ENCODE assay signal across 10 mouse cellular contexts in genomic region chr17:27793144-27793543, GRCm38 (mm10). TPM values are rescaled to one million over a fixed set of nuclear protein-coding genes. Genes with fewer than 3 reads are reported as not detected.
A peak's percentile ranks its signal among the peaks of the same experiment; 100 is the strongest.
DNase-seq lines count a peak whose midpoint lies in the region; TF ChIP-seq lines count a peak whose summit lies in the region.
"Had no signal": no experiment of that assay in that cellular context is flagged by ENCODE, and none has a peak within 500 bp of the region (broad histone marks: within the 10 kb centered on the region; RNA-seq: fewer than 3 reads in every experiment).

No protein-coding gene starts in this region.

- H3K27me3 ChIP-seq in liver, adult 2 months (ENCODE audit: control insufficient read depth, insufficient read depth, low read length), result no peaks in the 10 kb centered on the region
- no peaks in the 10 kb centered on the region for H3K27me3 ChIP-seq in small intestine, adult 2 months (ENCODE audit: control insufficient read depth, insufficient read depth, low read length)
- H3K27me3 ChIP-seq: embryonic facial prominence, embryonic 12.5 days had no signal

- intact Hi-C loops in left cerebral cortex, postnatal 4 days (cut with DNase I), result no loop called here

- no peak for TF ChIP-seq POLR2A in liver, adult 2 months (IDR thresholded peaks at IDR 0.05; ENCODE audit: extremely low read depth, insufficient read depth, low read length)
- TF ChIP-seq POLR2A in small intestine, adult 2 months (IDR thresholded peaks at IDR 0.05; ENCODE audit: low read depth, low read length), result no peak

- peak overlapping the region; percentile 71 for H3K9ac ChIP-seq in liver, adult 2 months (ENCODE audit: low read depth, low read length)
- H3K9ac ChIP-seq: embryonic facial prominence, embryonic 12.5 days had no signal

- peak overlapping the region; percentile 97 for H3K27ac ChIP-seq in liver, adult 2 months (replicated peaks; ENCODE audit: insufficient read depth, low read depth, low read length)
- H3K27ac ChIP-seq in small intestine, adult 2 months (ENCODE audit: insufficient read depth, low read depth, low read length), result peak overlapping the region; percentile 79
- H3K27ac ChIP-seq: embryonic facial prominence, embryonic 12.5 days had no signal

- peaks cover 65% of the 10 kb centered on the region for H3K4me1 ChIP-seq in liver, adult 2 months (ENCODE audit: control insufficient read depth, insufficient read depth, low read length)
- peaks cover 43% of the 10 kb centered on the region for H3K4me1 ChIP-seq in small intestine, adult 2 months (ENCODE audit: control insufficient read depth, insufficient read depth, insufficient read length, low read length)

- peak; percentile 63 to 75 for DNase-seq in adrenal gland, adult (ENCODE audit: inconsistent age in 2 of 2, low spot score in 1 of 2)
- no peak for DNase-seq in adrenal gland, adult 8-10 months
- peak; percentile 90 for DNase-seq in liver, adult 2 months (ENCODE audit: extremely low read depth, low read depth, low spot score)
- DNase-seq in liver, result no peak
- DNase-seq in kidney, postnatal 36 days, result peak; percentile 83 to 85
- no peak for DNase-seq in layer of hippocampus, adult 18-20 months (ENCODE audit: low spot score in 2 of 2)
- DNase-seq in left cerebral cortex, postnatal 4 days, result no peak
- DNase-seq: cerebellum, adult 9-10 months had no signal

- peaks cover 55% of the 10 kb centered on the region for H3K79me2 ChIP-seq in liver, adult 2 months (ENCODE audit: control insufficient read depth, insufficient read depth, low read length)

- WGBS in liver, adult 2 months, result 25% methylated on average over 6 of the region's 6 CpGs
- 55% methylated on average over 6 of the region's 6 CpGs for WGBS in small intestine, adult 2 months

- TF ChIP-seq CTCF in liver, adult 2 months (IDR thresholded peaks at IDR 0.05; ENCODE audit: low read depth, low read length), result no peak
- no peak for TF ChIP-seq CTCF in small intestine, adult 2 months (IDR thresholded peaks at IDR 0.05; ENCODE audit: extremely low read depth, insufficient read length, insufficient replicate concordance, low read depth, low read length)

- no peaks in the 10 kb centered on the region for H3K36me3 ChIP-seq in liver, adult 2 months (ENCODE audit: control insufficient read depth, insufficient read depth, low read length)
- 0 out of 2 replicates have a peak, but pooled peaks cover 1% of the 10 kb centered on the region for H3K36me3 ChIP-seq in small intestine, adult 2 months (ENCODE audit: control insufficient read depth, insufficient read depth, low read length)

- H3K4me3 ChIP-seq in liver, adult 2 months (ENCODE audit: insufficient read depth, low read depth, low read length), result no peak overlapping the region
- no peak overlapping the region for H3K4me3 ChIP-seq in small intestine, adult 2 months (ENCODE audit: low read depth, low read length)
- H3K4me3 ChIP-seq: embryonic facial prominence, embryonic 12.5 days had no signal

RNA-seq across cellular contexts. Expression of gene D17Wsu92e, which starts 27.3 kb away (rescaled TPM):
- total RNA-seq in adrenal gland, adult 8-10 months (2022), result 100 to 1,000 TPM; 149 to 177 (median 165) TPM
- 93.0 and 117 TPM in 2 replicates for total RNA-seq in liver, adult 2 months (2014; rRNA removed)
- 159 and 178 TPM in 2 replicates for polyA plus RNA-seq in liver, adult 2 months (2012; rRNA removed)
- 45.6 and 89.6 TPM in 2 replicates for polyA plus RNA-seq in small intestine, adult 2 months (2012; rRNA removed)
- 100 to 1,000 TPM; 199 TPM for total RNA-seq in layer of hippocampus, adult 18-20 months (2021)
- 10 to 100 TPM; 90.2 to 90.3 TPM for total RNA-seq in left cerebral cortex, postnatal 4 days (2021)

RNA-seq across cellular contexts. Expression of gene Snrpc, which starts 44.8 kb away (rescaled TPM):
- 10 to 100 TPM; 58.4 to 66.3 (median 59.3) TPM for total RNA-seq in adrenal gland, adult 8-10 months (2022)
- 24.4 and 27.1 TPM in 2 replicates for total RNA-seq in liver, adult 2 months (2014; rRNA removed)
- polyA plus RNA-seq in liver, adult 2 months (2012; rRNA removed), result 42.2 and 49.6 TPM in 2 replicates
- polyA plus RNA-seq in small intestine, adult 2 months (2012; rRNA removed), result 60.8 and 108 TPM in 2 replicates
- total RNA-seq in layer of hippocampus, adult 18-20 months (2021), result 10 to 100 TPM; 44.8 to 51.7 TPM
- 100 to 1,000 TPM in 1 of 2 experiments, 10 to 100 TPM in 1; 97.7 to 108 TPM for total RNA-seq in left cerebral cortex, postnatal 4 days (2021)

Comparison
In these comparisons a context has a peak if more than half of its experiments do, and no peak if none do; other contexts are left out.
1. DNase-seq: peak in adrenal gland, adult (2 of 2), liver, adult 2 months (single experiment) and kidney, postnatal 36 days (2 of 2); none in adrenal gland, adult 8-10 months (single experiment), liver (single experiment), layer of hippocampus, adult 18-20 months (0 of 2) and left cerebral cortex, postnatal 4 days (single experiment).